Comparison of ENCODE assay signal across 39 mouse cellular contexts in the genomic region with DNA sequence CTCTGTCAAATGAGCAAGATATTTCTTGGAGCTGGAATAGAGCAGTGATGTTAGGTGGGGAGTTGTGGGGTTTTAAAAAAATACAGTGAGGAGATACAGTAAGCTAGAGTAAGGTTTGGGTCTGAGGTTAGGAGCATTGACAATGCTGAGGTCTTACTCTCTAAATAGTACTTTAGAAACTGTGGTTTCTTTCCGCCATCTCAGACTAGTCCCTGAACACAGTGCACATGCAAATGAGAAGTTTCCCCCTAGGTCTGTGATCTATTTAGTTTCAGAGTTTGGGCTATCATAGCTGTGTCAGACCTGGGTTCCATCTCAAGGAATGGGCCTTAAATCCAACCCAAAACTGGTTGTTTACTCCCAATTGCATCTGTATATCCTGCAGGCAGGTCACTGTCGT. TPM values are rescaled to one million over a fixed set of nuclear protein-coding genes. Genes with fewer than 3 reads are reported as not detected.
"Had no signal": no experiment of that assay in that cellular context is flagged by ENCODE, and none has a peak within 500 bp of the region (broad histone marks: within the 10 kb centered on the region; RNA-seq: fewer than 3 reads in every experiment).

No protein-coding gene starts in this region.

- H3K27ac ChIP-seq: embryonic facial prominence, embryonic 10.5 days; embryonic facial prominence, embryonic 12.5 days; embryonic facial prominence, embryonic 13.5 days; embryonic facial prominence, embryonic 15.5 days; forebrain, embryonic 10.5 days; forebrain, embryonic 12.5 days; forebrain, embryonic 13.5 days; forebrain, embryonic 15.5 days; gastrocnemius, adult 2 months; heart, adult 2 months had no signal

- ATAC-seq: forebrain, embryonic 13.5 days; forebrain, embryonic 14.5 days; forebrain, embryonic 15.5 days; forebrain, embryonic 16.5 days; forebrain, postnatal 0 days had no signal

- H3K9ac ChIP-seq: embryonic facial prominence, embryonic 12.5 days; embryonic facial prominence, embryonic 13.5 days; embryonic facial prominence, embryonic 15.5 days; forebrain, embryonic 12.5 days; forebrain, embryonic 13.5 days; forebrain, embryonic 15.5 days; forebrain, postnatal 0 days had no signal

- DNase-seq: cerebellum, adult 9-10 months; cerebellum, adult 9-11 months; cerebellum, postnatal 10 days; cerebellum, postnatal 14 days; cerebellum, postnatal 25 days; cerebellum, postnatal 36 days; embryo, embryonic 11 days; forebrain, postnatal 0 days; gastrocnemius, adult 2 months; gastrocnemius, postnatal 10 days; gastrocnemius, postnatal 14 days; gastrocnemius, postnatal 25 days; gastrocnemius, postnatal 36 days; heart, adult 11 months; heart, adult 18-20 months; heart, adult 2 months had no signal

- H3K27me3 ChIP-seq: embryonic facial prominence, embryonic 12.5 days; forebrain, embryonic 15.5 days had no signal

- H3K36me3 ChIP-seq: embryonic facial prominence, embryonic 10.5 days; embryonic facial prominence, embryonic 12.5 days; embryonic facial prominence, embryonic 13.5 days; embryonic facial prominence, embryonic 15.5 days; forebrain, embryonic 10.5 days; forebrain, embryonic 12.5 days; forebrain, embryonic 15.5 days had no signal

- H3K4me3 ChIP-seq: embryonic facial prominence, embryonic 10.5 days; embryonic facial prominence, embryonic 12.5 days; embryonic facial prominence, embryonic 13.5 days; embryonic facial prominence, embryonic 15.5 days; erythroblast, embryonic 14.5 days; forebrain, embryonic 10.5 days; forebrain, embryonic 12.5 days; forebrain, embryonic 13.5 days; forebrain, embryonic 15.5 days; gastrocnemius, adult 2 months; heart, adult 2 months had no signal

- H3K9me3 ChIP-seq: embryonic facial prominence, embryonic 10.5 days; embryonic facial prominence, embryonic 12.5 days; embryonic facial prominence, embryonic 13.5 days; embryonic facial prominence, embryonic 15.5 days; forebrain, embryonic 10.5 days; forebrain, embryonic 12.5 days; forebrain, embryonic 13.5 days; forebrain, embryonic 15.5 days had no signal

- H3K4me1 ChIP-seq: embryonic facial prominence, embryonic 12.5 days had no signal

- H3K4me2 ChIP-seq: embryonic facial prominence, embryonic 12.5 days; embryonic facial prominence, embryonic 13.5 days; embryonic facial prominence, embryonic 15.5 days; forebrain, embryonic 12.5 days; forebrain, embryonic 13.5 days; forebrain, embryonic 15.5 days had no signal

RNA-seq across cellular contexts. Expression of a gene that starts 1.3 kb away (rescaled TPM):
- total RNA-seq: common myeloid progenitor, adult 5-6 weeks; gastrocnemius, adult 18-20 months; gastrocnemius, adult 2 months; gastrocnemius, adult 8-10 months; gastrocnemius, postnatal 10 days; gastrocnemius, postnatal 14 days; gastrocnemius, postnatal 25 days; gastrocnemius, postnatal 36 days; gastrocnemius, postnatal 4 days; granulocyte monocyte progenitor cell, adult 5-6 weeks; heart, adult 18-20 months; heart, adult 2 months; heart, adult 8-10 months had no signal
- polyA plus RNA-seq: cortical plate, adult 2 months; erythroblast, embryonic 14.5 days; frontal cortex, adult 2 months; gonadal fat pad, adult 2 months; heart, adult 2 months had no signal

RNA-seq across cellular contexts. Expression of a gene that starts 39.7 kb away (rescaled TPM):
- total RNA-seq: common myeloid progenitor, adult 5-6 weeks; forebrain, postnatal 0 days; gastrocnemius, adult 18-20 months; gastrocnemius, adult 2 months; gastrocnemius, adult 8-10 months; gastrocnemius, postnatal 10 days; gastrocnemius, postnatal 14 days; gastrocnemius, postnatal 25 days; gastrocnemius, postnatal 36 days; gastrocnemius, postnatal 4 days; granulocyte monocyte progenitor cell, adult 5-6 weeks; heart, adult 18-20 months; heart, adult 2 months; heart, adult 8-10 months had no signal
- polyA plus RNA-seq: cortical plate, adult 2 months; embryonic facial prominence, embryonic 11.5 days; embryonic facial prominence, embryonic 12.5 days; embryonic facial prominence, embryonic 13.5 days; embryonic facial prominence, embryonic 14.5 days; embryonic facial prominence, embryonic 15.5 days; erythroblast, embryonic 14.5 days; forebrain, embryonic 11.5 days; forebrain, embryonic 12.5 days; forebrain, embryonic 13.5 days; forebrain, embryonic 14.5 days; forebrain, embryonic 15.5 days; forebrain, embryonic 16.5 days; frontal cortex, adult 2 months; gonadal fat pad, adult 2 months had no signal
